Mouse (Mus musculus): ENCODE results near the gene Arhgap10.

DNA sequence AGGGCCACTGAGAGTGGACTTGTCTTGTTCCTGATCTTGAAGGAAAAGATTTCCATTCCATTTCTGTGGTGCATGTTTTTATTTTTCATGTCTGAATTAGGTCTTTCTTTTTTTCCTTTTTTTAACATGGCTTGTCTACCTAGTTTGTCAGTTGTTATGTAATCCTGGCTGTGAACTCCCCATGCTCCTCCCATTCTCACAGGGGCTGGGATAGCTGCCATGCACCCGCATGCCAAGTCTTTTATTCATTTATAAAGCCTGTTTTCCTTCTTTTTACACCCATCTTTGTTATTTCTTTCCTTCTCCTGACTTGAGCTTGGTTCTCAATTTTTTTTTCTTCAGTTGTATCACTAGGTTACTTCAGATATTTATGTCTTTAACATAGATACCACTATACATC is 281.1 kb downstream of the Arhgap10 start:
- no peak for TF ChIP-seq MYOG (IDR thresholded peaks at IDR 0.05; ENCODE audit: control insufficient read depth, extremely low read depth, insufficient read length)
- no peak for TF ChIP-seq CTCF (IDR thresholded peaks at IDR 0.05; ENCODE audit: control insufficient read depth, insufficient read depth, insufficient read length)
- TF ChIP-seq CEBPB (IDR thresholded peaks at IDR 0.05; ENCODE audit: low read depth): no peak
